Comparison of ENCODE assay signal across 38 mouse cellular contexts in the genomic region with DNA sequence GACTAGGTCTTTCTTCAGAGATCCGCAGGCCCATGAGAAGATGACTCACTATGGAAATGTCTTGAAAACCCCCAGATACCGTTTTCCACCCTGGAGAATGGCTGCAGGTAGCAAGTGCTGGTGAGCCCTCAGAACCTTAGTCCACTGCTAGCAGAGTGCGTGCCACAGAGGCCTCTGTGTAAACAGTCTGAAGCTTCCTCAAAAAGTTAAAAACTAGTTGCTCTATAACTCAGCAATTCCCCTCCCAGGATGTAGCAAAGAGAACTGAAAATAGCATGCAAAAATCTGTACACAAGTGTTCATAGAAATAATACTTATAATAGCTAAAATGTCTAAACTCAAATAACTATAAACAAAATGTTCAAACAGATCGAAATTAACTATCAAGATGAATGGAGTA. TPM values are rescaled to one million over a fixed set of nuclear protein-coding genes. Genes with fewer than 3 reads are reported as not detected.
DNase-seq lines count a peak whose midpoint lies in the region; ATAC-seq and TF ChIP-seq lines count a peak whose summit lies in the region.
"Had no signal": no experiment of that assay in that cellular context is flagged by ENCODE, and none has a peak within 500 bp of the region (broad histone marks: within the 10 kb centered on the region; RNA-seq: fewer than 3 reads in every experiment).

No protein-coding gene starts in this region.

- no peak overlapping the region for H3K4me3 ChIP-seq in forebrain, postnatal 0 days (ENCODE audit: low read depth, low read length)
- no peak overlapping the region for H3K4me3 ChIP-seq in forebrain, embryonic 11.5 days (ENCODE audit: low read depth, low read length)
- H3K4me3 ChIP-seq: embryonic facial prominence, embryonic 12.5 days; forebrain, embryonic 10.5 days; heart, adult 2 months; heart, embryonic 13.5 days; left cerebral cortex, adult 2 months; limb, embryonic 13.5 days; liver, embryonic 13.5 days; midbrain, embryonic 10.5 days; midbrain, embryonic 15.5 days had no signal

- intact Hi-C loops in left cerebral cortex, postnatal 36 days (cut with DNase I): no loop called here

- no peaks in the 10 kb centered on the region for H3K9me3 ChIP-seq in forebrain, postnatal 0 days (ENCODE audit: low read length)
- no peaks in the 10 kb centered on the region for H3K9me3 ChIP-seq in forebrain, embryonic 11.5 days (ENCODE audit: control insufficient read depth, low read length)
- H3K9me3 ChIP-seq: embryonic facial prominence, embryonic 12.5 days; forebrain, embryonic 10.5 days; heart, embryonic 13.5 days; limb, embryonic 13.5 days; liver, embryonic 13.5 days; midbrain, embryonic 10.5 days; midbrain, embryonic 15.5 days had no signal

- peaks cover 17% of the 10 kb centered on the region for H3K36me3 ChIP-seq in forebrain, postnatal 0 days (ENCODE audit: insufficient read depth)
- no peaks in the 10 kb centered on the region for H3K36me3 ChIP-seq in forebrain, embryonic 11.5 days (ENCODE audit: control insufficient read depth, insufficient read depth, low read length)

- WGBS in forebrain, postnatal 0 days: 95% methylated on average over 4 of the region's 4 CpGs
- 93% methylated on average over 4 of the region's 4 CpGs for WGBS in forebrain, embryonic 11.5 days

- no peak overlapping the region for H3K9ac ChIP-seq in forebrain, postnatal 0 days
- no peak overlapping the region for H3K9ac ChIP-seq in forebrain, embryonic 11.5 days (ENCODE audit: low read length)
- H3K9ac ChIP-seq: embryonic facial prominence, embryonic 12.5 days; heart, embryonic 13.5 days; hindbrain, embryonic 14.5 days; limb, embryonic 13.5 days; liver, embryonic 13.5 days; midbrain, embryonic 15.5 days had no signal

- no peak for TF ChIP-seq CTCF in forebrain, postnatal 0 days (IDR thresholded peaks at IDR 0.05; ENCODE audit: low read depth)

- 0 out of 2 replicates have a peak overlapping the region, but pooled peaks have one; percentile 1 for H3K27ac ChIP-seq in forebrain, postnatal 0 days (ENCODE audit: low read depth, low read length)
- H3K27ac ChIP-seq in forebrain, embryonic 11.5 days (ENCODE audit: low read depth, low read length): no peak overlapping the region
- H3K27ac ChIP-seq: embryonic facial prominence, embryonic 12.5 days; forebrain, embryonic 10.5 days; heart, adult 2 months; heart, embryonic 13.5 days; hindbrain, embryonic 14.5 days; left cerebral cortex, adult 2 months; limb, embryonic 13.5 days; liver, embryonic 13.5 days; midbrain, embryonic 10.5 days; midbrain, embryonic 15.5 days; stomach, postnatal 0 days had no signal

- no peak overlapping the region for H3K4me2 ChIP-seq in forebrain, postnatal 0 days (ENCODE audit: low read depth)
- H3K4me2 ChIP-seq in forebrain, embryonic 11.5 days (ENCODE audit: low read depth, low read length, severe bottlenecking): no peak overlapping the region
- H3K4me2 ChIP-seq: embryonic facial prominence, embryonic 12.5 days; heart, embryonic 13.5 days; hindbrain, embryonic 14.5 days; limb, embryonic 13.5 days; liver, embryonic 13.5 days; midbrain, embryonic 15.5 days had no signal

- H3K27me3 ChIP-seq in forebrain, postnatal 0 days (ENCODE audit: insufficient read depth, low read length): no peaks in the 10 kb centered on the region
- H3K27me3 ChIP-seq in forebrain, embryonic 11.5 days (ENCODE audit: control insufficient read depth, insufficient read depth, low read length): no peaks in the 10 kb centered on the region
- H3K27me3 ChIP-seq: embryonic facial prominence, embryonic 12.5 days; heart, embryonic 13.5 days; limb, embryonic 13.5 days; liver, embryonic 13.5 days; midbrain, embryonic 15.5 days had no signal

- ATAC-seq in forebrain, postnatal 0 days: no peak
- ATAC-seq in forebrain, embryonic 11.5 days (replicated peaks; ENCODE audit: low FRiP score): no peak
- peak; percentile 75 for ATAC-seq in granulocyte monocyte progenitor cell, adult 5-6 weeks (replicated peaks; ENCODE audit: poor library complexity, severe bottlenecking)
- peak; percentile 44; the same call in 1 of the 2 replicates for ATAC-seq in neutrophil, adult 5-6 weeks (ENCODE audit: extremely low read depth, insufficient number of reproducible peaks, low FRiP score, poor library complexity, severe bottlenecking)
- ATAC-seq: activated CD4-positive, CD25-positive, alpha-beta regulatory T cell, adult 4 months; midbrain, embryonic 15.5 days had no signal

- no peaks in the 10 kb centered on the region for H3K4me1 ChIP-seq in forebrain, postnatal 0 days (ENCODE audit: insufficient read depth)
- no peaks in the 10 kb centered on the region for H3K4me1 ChIP-seq in forebrain, embryonic 11.5 days (replicated peaks; ENCODE audit: control insufficient read depth, insufficient read depth, low read length)
- H3K4me1 ChIP-seq: embryonic facial prominence, embryonic 12.5 days; forebrain, embryonic 10.5 days; limb, embryonic 13.5 days; midbrain, embryonic 10.5 days; midbrain, embryonic 15.5 days had no signal

- no peak for DNase-seq in forebrain, postnatal 0 days
- no peak for DNase-seq in forebrain, embryonic 11.5 days (ENCODE audit: low spot score)
- DNase-seq in CD4-positive, CD25-positive, alpha-beta regulatory T cell, adult 2 months (ENCODE audit: low read depth, low spot score): peak; percentile 18
- no peak for DNase-seq in left cerebral cortex, postnatal 36 days (ENCODE audit: low spot score in 2 of 2)
- DNase-seq in adrenal gland, adult 8-10 months: no peak
- no peak for DNase-seq in gastrocnemius, postnatal 10 days
- DNase-seq: adrenal gland, adult 2 months; cerebellum, adult 11-12 months; cerebellum, adult 9-11 months; embryo, embryonic 11 days; gastrocnemius, postnatal 36 days; heart, adult 2 months; heart, postnatal 10 days; kidney, adult 11 months; kidney, postnatal 25 days; liver, embryonic 13.5 days; lung, adult 18-20 months; lung, postnatal 10 days; right cerebral cortex, adult 18-20 months; right cerebral cortex, postnatal 4 days; thymus, adult 2 months; thymus, postnatal 36 days had no signal

RNA-seq across cellular contexts. Expression of a gene that starts 37.5 kb away (rescaled TPM):
- 16.0 and 24.4 TPM in 2 replicates for total RNA-seq in forebrain, postnatal 0 days (2014; rRNA removed)
- 6.8 and 14.4 TPM in 2 replicates for polyA plus RNA-seq in forebrain, postnatal 0 days (2015; fragmentation: Nextera tagmentation; extraction: Ambion mirVana)
- 25.9 and 26.2 TPM in 2 replicates for polyA plus RNA-seq in forebrain, embryonic 11.5 days (2014; fragmentation: Nextera tagmentation; extraction: Ambion mirVana)
- 89.7 and 108 TPM in 2 replicates for total RNA-seq in granulocyte monocyte progenitor cell, adult 5-6 weeks (2014; fragmentation: Nextera tagmentation)
- total RNA-seq in granulocyte monocyte progenitor cell, adult 5-6 weeks (2017): 40.3 and 42.9 TPM in 2 replicates
- 89.2 and 92.0 TPM in 2 replicates for total RNA-seq in neutrophil, adult 5-6 weeks (2017)
- total RNA-seq in left cerebral cortex, postnatal 36 days (2021): 10 to 100 TPM; 45.2 to 65.1 TPM
- total RNA-seq in adrenal gland, adult 8-10 months (2022): 10 to 100 TPM; 30.4 to 52.9 (median 40.1) TPM
- total RNA-seq in gastrocnemius, postnatal 10 days (2021): 10 to 100 TPM; 15.8 to 22.1 TPM

RNA-seq across cellular contexts. Expression of a gene that starts 44.1 kb away (rescaled TPM):
- 3.5 and 7.8 TPM in 2 replicates for total RNA-seq in forebrain, postnatal 0 days (2014; rRNA removed)
- 5.0 and 7.0 TPM in 2 replicates for polyA plus RNA-seq in forebrain, postnatal 0 days (2015; fragmentation: Nextera tagmentation; extraction: Ambion mirVana)
- not detected in 2 replicates for polyA plus RNA-seq in forebrain, embryonic 11.5 days (2014; fragmentation: Nextera tagmentation; extraction: Ambion mirVana)
- not detected in 2 replicates for total RNA-seq in granulocyte monocyte progenitor cell, adult 5-6 weeks (2014; fragmentation: Nextera tagmentation)
- not detected in 2 replicates for total RNA-seq in granulocyte monocyte progenitor cell, adult 5-6 weeks (2017)
- total RNA-seq in neutrophil, adult 5-6 weeks (2017): not detected in 2 replicates
- total RNA-seq in left cerebral cortex, postnatal 36 days (2021): 1 to 10 TPM; 1.3 to 2.7 TPM
- total RNA-seq in adrenal gland, adult 8-10 months (2022): 10 to 100 TPM in 2 of 4 experiments, 1 to 10 TPM in 2; 3.9 to 18.0 (median 7.9) TPM
- not detected for total RNA-seq in gastrocnemius, postnatal 10 days (2021)
- total RNA-seq: ES-E14; gastrocnemius, postnatal 36 days; heart, adult 2 months; heart, postnatal 10 days; hematopoietic stem cell, adult 5-6 weeks had no signal
- polyA plus RNA-seq: activated CD4-positive, CD25-positive, alpha-beta regulatory T cell, adult 4 months; embryonic facial prominence, embryonic 12.5 days; forebrain, embryonic 10.5 days; heart, embryonic 13.5 days; hindbrain, embryonic 14.5 days; kidney, embryonic 14.5 days; limb, embryonic 13.5 days; liver, embryonic 13.5 days; midbrain, embryonic 10.5 days; midbrain, embryonic 15.5 days; neural tube, embryonic 11.5 days; stomach, postnatal 0 days had no signal

RNA-seq across cellular contexts. Expression of a gene that starts 54.9 kb away (rescaled TPM):
- 0.33 and 1.0 TPM in 2 replicates for total RNA-seq in forebrain, postnatal 0 days (2014; rRNA removed)
- 0.43 and 1.0 TPM in 2 replicates for polyA plus RNA-seq in forebrain, postnatal 0 days (2015; fragmentation: Nextera tagmentation; extraction: Ambion mirVana)
- 0.16 TPM in 2 replicates for polyA plus RNA-seq in forebrain, embryonic 11.5 days (2014; fragmentation: Nextera tagmentation; extraction: Ambion mirVana)
- total RNA-seq in granulocyte monocyte progenitor cell, adult 5-6 weeks (2014; fragmentation: Nextera tagmentation): not detected in 2 replicates
- total RNA-seq in granulocyte monocyte progenitor cell, adult 5-6 weeks (2017): 0.22 TPM in 1 of 2 replicates, not detected in the other
- 1.0 and 1.6 TPM in 2 replicates for total RNA-seq in neutrophil, adult 5-6 weeks (2017)
- total RNA-seq in left cerebral cortex, postnatal 36 days (2021): under 1 TPM; 0.57 to 0.82 TPM
- total RNA-seq in adrenal gland, adult 8-10 months (2022): under 1 TPM in 3 of 4 experiments, not detected in 1; 0.24 to 0.27 (median 0.25) TPM
- 1 to 10 TPM; 1.2 to 1.4 TPM for total RNA-seq in gastrocnemius, postnatal 10 days (2021)
- total RNA-seq: adrenal gland, adult 2 months had no signal
- polyA plus RNA-seq: adrenal gland, adult 2 months; midbrain, embryonic 10.5 days; neural tube, embryonic 11.5 days had no signal

Comparison
In these comparisons a context has a peak if more than half of its experiments do, and no peak if none do; other contexts are left out.
1. ATAC-seq: peak in granulocyte monocyte progenitor cell, adult 5-6 weeks (single experiment) and neutrophil, adult 5-6 weeks (single experiment); none in forebrain, postnatal 0 days (single experiment) and forebrain, embryonic 11.5 days (single experiment).